Mouse (Mus musculus): ENCODE measurements around the gene Gaa.
A peak's percentile ranks its signal among the peaks of the same experiment; 100 is the strongest.

The Gaa gene

GRCm38 (mm10) chr11:119325068-119325467 lies 57.4 kb downstream of the Gaa start:
- Histone ChIP-seq H3K27me3 (ENCODE audit: insufficient read depth, low read length) (peaks cover 26% of the 10 kb centered on the region), H3K4me3 (replicated peaks; ENCODE audit: low read length) (no peak overlapping the region), H3K9me3 (ENCODE audit: low read length) (no peaks in the 10 kb centered on the region), H3K4me1 (replicated peaks; ENCODE audit: low read depth, low read length) (no peaks in the 10 kb centered on the region; the same call in 1 of the 2 replicates), H3K36me3 (ENCODE audit: insufficient read depth, low read length) (no peaks in the 10 kb centered on the region)
- TF ChIP-seq POU5F1 (IDR thresholded peaks at IDR 0.05; ENCODE audit: borderline replicate concordance, low read length) (no peak), NANOG (IDR thresholded peaks at IDR 0.05; ENCODE audit: borderline replicate concordance, low read length) (no peak), CTCF (conservative IDR thresholded peaks at IDR 0.05; ENCODE audit: low read length) (peak; percentile 90)

GRCm38 (mm10) chr11:119330592-119330991 lies 62.9 kb downstream of the Gaa start:
- TF ChIP-seq POU5F1 (IDR thresholded peaks at IDR 0.05; ENCODE audit: borderline replicate concordance, low read length): no peak
- no peak for TF ChIP-seq NANOG (IDR thresholded peaks at IDR 0.05; ENCODE audit: borderline replicate concordance, low read length)
- no peak for TF ChIP-seq CTCF (conservative IDR thresholded peaks at IDR 0.05; ENCODE audit: low read length)
- H3K4me1 ChIP-seq (replicated peaks; ENCODE audit: low read depth, low read length): peaks cover 28% of the 10 kb centered on the region
- H3K4me3 ChIP-seq (replicated peaks; ENCODE audit: low read length): no peak overlapping the region
- no peaks in the 10 kb centered on the region for H3K9me3 ChIP-seq (ENCODE audit: low read length)
- H3K27me3 ChIP-seq (ENCODE audit: insufficient read depth, low read length): peaks cover 11% of the 10 kb centered on the region
- H3K36me3 ChIP-seq (ENCODE audit: insufficient read depth, low read length): no peaks in the 10 kb centered on the region

- TF ChIP-seq NANOG (IDR thresholded peaks at IDR 0.05; ENCODE audit: borderline replicate concordance, low read length) (no peak), POU5F1 (IDR thresholded peaks at IDR 0.05; ENCODE audit: borderline replicate concordance, low read length) (no peak), CTCF (conservative IDR thresholded peaks at IDR 0.05; ENCODE audit: low read length) (peak; percentile 13; the same call in 1 of the 2 replicates)
- no peak overlapping the region for H3K4me3 ChIP-seq (replicated peaks; ENCODE audit: low read length)
- peaks cover 11% of the 10 kb centered on the region for H3K27me3 ChIP-seq (ENCODE audit: insufficient read depth, low read length)
- H3K36me3 ChIP-seq (ENCODE audit: insufficient read depth, low read length): no peaks in the 10 kb centered on the region
- H3K9me3 ChIP-seq (ENCODE audit: low read length): no peaks in the 10 kb centered on the region
- H3K4me1 ChIP-seq (replicated peaks; ENCODE audit: low read depth, low read length): peaks cover 28% of the 10 kb centered on the region
These were observed 64.3 kb downstream of the Gaa start for GRCm38 (mm10) chr11:119331970-119332369.

All from E14TG2a.4 (cell line).